Mouse (Mus musculus) right cerebral cortex, adult 18-20 months (tissue): ENCODE measurements around the gene Rps21.
A peak's percentile ranks its signal among the peaks of the same experiment; 100 is the strongest.
"Not testable (repeated sequence)": the region's sequence is repeated elsewhere in the genome, so short reads cannot be mapped to it uniquely, and the experiment has no call there.

Source experiments
- DNase-seq: peaks from one replicate; pipeline ENCODE4 v3.0.0; 2022; ENCODE audit warnings: mixed read lengths

Rps21 gene

GRCm38 (mm10) chr2:180230482-180230881 lies 26.7 kb upstream of the Rps21 start:
- DNase-seq, result no peak

GRCm38 (mm10) chr2:180233101-180233904 lies 23.9 kb upstream of the Rps21 start:
- no peak for DNase-seq

GRCm38 (mm10) chr2:180234353-180234752 lies 22.8 kb upstream of the Rps21 start:
- DNase-seq, result no peak

GRCm38 (mm10) chr2:180234980-180235379 lies 22.2 kb upstream of the Rps21 start:
- no peak for DNase-seq

- no peak for DNase-seq
Measured at GRCm38 (mm10) chr2:180235788-180236187, 21.4 kb upstream of the Rps21 start.

- no peak for DNase-seq
Measured at GRCm38 (mm10) chr2:180236500-180236899, 20.7 kb upstream of the Rps21 start.

GRCm38 (mm10) chr2:180236930-180237329 lies 20.2 kb upstream of the Rps21 start:
- no peak for DNase-seq

- DNase-seq, result no peak
Measured at GRCm38 (mm10) chr2:180237601-180238345, 19.4 kb upstream of the Rps21 start.

- no peak for DNase-seq
Measured at GRCm38 (mm10) chr2:180238591-180238990, 18.6 kb upstream of the Rps21 start.

GRCm38 (mm10) chr2:180243108-180243507 lies 14.1 kb upstream of the Rps21 start:
- no peak for DNase-seq

- no peak for DNase-seq
Measured at GRCm38 (mm10) chr2:180247916-180248315, 9.3 kb upstream of the Rps21 start.

- DNase-seq, result no peak
Measured at GRCm38 (mm10) chr2:180248947-180249660, 8.1 kb upstream of the Rps21 start.

GRCm38 (mm10) chr2:180250930-180251611 lies 6.1 kb upstream of the Rps21 start:
- DNase-seq, result peak; percentile 86

- DNase-seq, result no peak
Measured at GRCm38 (mm10) chr2:180251838-180252237, 5.3 kb upstream of the Rps21 start.

- DNase-seq, result no peak
Measured at GRCm38 (mm10) chr2:180254436-180255209, 2.6 kb upstream of the Rps21 start.

- DNase-seq, result no peak
Measured at GRCm38 (mm10) chr2:180255701-180256100, 1.5 kb upstream of the Rps21 start.

GRCm38 (mm10) chr2:180256296-180257000 lies 729 bp upstream of the Rps21 start:
- DNase-seq, result no peak

GRCm38 (mm10) chr2:180257963-180258865 lies 1.0 kb downstream of the Rps21 start:
- DNase-seq, result no peak

- DNase-seq, result not testable (repeated sequence)
Measured at GRCm38 (mm10) chr2:180258951-180259484, 1.8 kb downstream of the Rps21 start.
